8 mouse cellular contexts compared by ENCODE assay signal in the genomic region with DNA sequence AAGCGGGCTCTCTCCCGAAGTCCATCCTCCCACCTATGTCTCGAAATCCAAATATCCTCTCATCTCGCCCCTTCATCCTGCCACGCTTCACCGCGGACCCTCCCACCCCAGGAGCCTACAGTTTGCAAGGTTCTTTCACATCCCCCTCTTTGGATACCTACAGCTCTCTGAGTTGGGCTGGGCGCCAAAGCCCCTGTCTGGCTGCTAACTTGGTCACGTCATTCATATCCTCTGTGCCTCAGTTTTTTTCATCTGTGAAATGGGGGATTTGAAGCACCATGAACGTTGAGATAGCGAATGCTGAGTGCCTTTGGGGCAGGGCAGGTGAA. TPM values are rescaled to one million over a fixed set of nuclear protein-coding genes. Genes with fewer than 3 reads are reported as not detected.
A peak's percentile ranks its signal among the peaks of the same experiment; 100 is the strongest.
DNase-seq lines count a peak whose midpoint lies in the region; ATAC-seq and TF ChIP-seq lines count a peak whose summit lies in the region.

No protein-coding gene starts in this region.

- H3K36me3 ChIP-seq in heart, embryonic 13.5 days: peaks cover 5% of the 10 kb centered on the region; the same call in 1 of the 2 replicates
- H3K36me3 ChIP-seq in ES-E14 (ENCODE audit: control insufficient read depth, insufficient read depth, low read length, poor library complexity, severe bottlenecking): no peaks in the 10 kb centered on the region
- peaks cover 24% of the 10 kb centered on the region for H3K36me3 ChIP-seq in forebrain, embryonic 14.5 days (ENCODE audit: control insufficient read depth, insufficient read depth, low read length)
- H3K36me3 ChIP-seq in liver, embryonic 15.5 days (replicated peaks): no peaks in the 10 kb centered on the region

- H3K27ac ChIP-seq in heart, embryonic 13.5 days (replicated peaks): no peak overlapping the region
- H3K27ac ChIP-seq in ES-E14 (ENCODE audit: insufficient read depth, low read depth, low read length, poor library complexity, severe bottlenecking): no peak overlapping the region
- H3K27ac ChIP-seq in forebrain, embryonic 14.5 days (ENCODE audit: low read depth, low read length): peak overlapping the region; percentile 91; the same call in 1 of the 2 replicates
- no peak overlapping the region for H3K27ac ChIP-seq in liver, embryonic 15.5 days (replicated peaks)

- H3K4me1 ChIP-seq in heart, embryonic 13.5 days: peaks cover 17% of the 10 kb centered on the region
- H3K4me1 ChIP-seq in ES-E14 (ENCODE audit: control insufficient read depth in 2 of 2, insufficient read depth in 2 of 2, low read length in 2 of 2, poor library complexity in 1 of 2): peaks cover 0 to 21% of the 10 kb centered on the region in 2 experiments; a peak in 2 of 4 replicates
- peaks cover 4% of the 10 kb centered on the region for H3K4me1 ChIP-seq in forebrain, embryonic 14.5 days (ENCODE audit: control insufficient read depth, insufficient read depth, low read length)
- peaks cover 18% of the 10 kb centered on the region for H3K4me1 ChIP-seq in liver, embryonic 15.5 days (replicated peaks)

- H3K27me3 ChIP-seq in heart, embryonic 13.5 days (replicated peaks): peaks cover 30% of the 10 kb centered on the region
- H3K27me3 ChIP-seq in forebrain, embryonic 14.5 days (replicated peaks; ENCODE audit: control insufficient read depth, insufficient read depth, low read length): no peaks in the 10 kb centered on the region
- peaks cover 30% of the 10 kb centered on the region for H3K27me3 ChIP-seq in liver, embryonic 15.5 days

- in situ Hi-C loops in ES-E14 (cut with MboI; ENCODE audit: low sequenced_read_pairs in 2 of 2, unreplicated experiment in 2 of 2): no loop called here

- DNase-seq in heart, adult 9 months (ENCODE audit: low spot score in 2 of 2): no peak
- no peak for DNase-seq in ES-E14 (ENCODE audit: low read depth, low spot score)
- peak; percentile 78 for DNase-seq in forebrain, embryonic 14.5 days (ENCODE audit: low spot score)
- no peak for DNase-seq in thymus, postnatal 4 days
- DNase-seq in cerebellum, adult 11 months: no peak
- no peak for DNase-seq in urinary bladder, adult 2 months (ENCODE audit: low spot score)

- H3K4me2 ChIP-seq in heart, embryonic 13.5 days: peak overlapping the region; percentile 86
- H3K4me2 ChIP-seq in forebrain, embryonic 14.5 days (ENCODE audit: low read length): peak overlapping the region; percentile 59
- peak overlapping the region; percentile 92 for H3K4me2 ChIP-seq in liver, embryonic 15.5 days

- H3K9ac ChIP-seq in heart, embryonic 13.5 days: peak overlapping the region; percentile 90
- peak overlapping the region; percentile 60; the same call in 1 of the 2 replicates for H3K9ac ChIP-seq in ES-E14 (ENCODE audit: insufficient read depth, low read depth, low read length, poor library complexity, severe bottlenecking)
- peak overlapping the region; percentile 99 for H3K9ac ChIP-seq in forebrain, embryonic 14.5 days (ENCODE audit: low read length)
- H3K9ac ChIP-seq in liver, embryonic 15.5 days: 0 out of 2 replicates have a peak overlapping the region, but pooled peaks have one; percentile 19

- no peak for ATAC-seq in heart, embryonic 13.5 days (ENCODE audit: extremely low read depth, insufficient number of reproducible peaks, low FRiP score, low TSS enrichment)
- peak; percentile 56 for ATAC-seq in forebrain, embryonic 14.5 days
- ATAC-seq in liver, embryonic 15.5 days (ENCODE audit: insufficient read depth): no peak

- peak overlapping the region; percentile 83 for H3K4me3 ChIP-seq in heart, embryonic 13.5 days
- H3K4me3 ChIP-seq in ES-E14 (ENCODE audit: insufficient read depth in 1 of 2, low read depth in 1 of 2, low read length in 2 of 2, poor library complexity in 1 of 2, severe bottlenecking in 1 of 2): peak overlapping the region; percentile 63
- peak overlapping the region; percentile 94 for H3K4me3 ChIP-seq in forebrain, embryonic 14.5 days (ENCODE audit: low read depth, low read length)
- peak overlapping the region; percentile 63 for H3K4me3 ChIP-seq in liver, embryonic 15.5 days (replicated peaks)

- under 1% methylated on average over 11 of the region's 11 CpGs for WGBS in heart, embryonic 13.5 days
- WGBS in forebrain, embryonic 14.5 days: 1% methylated on average over 11 of the region's 11 CpGs
- WGBS in liver, embryonic 15.5 days (ENCODE audit: insufficient replicate concordance): 1% methylated on average over 11 of the region's 11 CpGs

- H3K9me3 ChIP-seq in heart, embryonic 13.5 days: no peaks in the 10 kb centered on the region
- no peaks in the 10 kb centered on the region for H3K9me3 ChIP-seq in ES-E14 (ENCODE audit: control insufficient read depth, insufficient read depth, low read depth, low read length)
- no peaks in the 10 kb centered on the region for H3K9me3 ChIP-seq in forebrain, embryonic 14.5 days (replicated peaks; ENCODE audit: control insufficient read depth, low read length)
- H3K9me3 ChIP-seq in liver, embryonic 15.5 days (replicated peaks): no peaks in the 10 kb centered on the region

TF ChIP-seq in ES-E14, 5 proteins besides CTCF, POLR2A, EP300 and RAD21:
- TF ChIP-seq ZC3H11A (IDR thresholded peaks at IDR 0.05; ENCODE audit: borderline replicate concordance, low read depth, low read length) (no peak), HCFC1 (IDR thresholded peaks at IDR 0.05; ENCODE audit: borderline replicate concordance, insufficient read depth, low read length) (no peak), CHD2 (IDR thresholded peaks at IDR 0.05; ENCODE audit: low read depth, low read length) (no peak)
TF ChIP-seq in ES-E14: peak in this region for 0.

RNA-seq across cellular contexts. Expression of a gene that starts 0.4 kb away (rescaled TPM):
- 3.0 and 3.3 TPM in 2 replicates for polyA plus RNA-seq in heart, embryonic 13.5 days (2015; fragmentation: Nextera tagmentation; extraction: Ambion mirVana)
- 2.0 and 3.0 TPM in 2 replicates for total RNA-seq in ES-E14 (2012; rRNA removed)
- 25.0 and 28.9 TPM in 2 replicates for polyA plus RNA-seq in forebrain, embryonic 14.5 days (2014; fragmentation: Nextera tagmentation; extraction: Ambion mirVana)
- 0.13 and 0.30 TPM in 2 replicates for polyA plus RNA-seq in liver, embryonic 15.5 days (2015; fragmentation: Nextera tagmentation; extraction: Ambion mirVana)
- polyA plus RNA-seq in urinary bladder, adult 2 months (2012; rRNA removed): 4.0 and 4.4 TPM in 2 replicates

RNA-seq across cellular contexts. Expression of a gene that starts 11.2 kb away (rescaled TPM):
- 1.2 and 1.3 TPM in 2 replicates for polyA plus RNA-seq in heart, embryonic 13.5 days (2015; fragmentation: Nextera tagmentation; extraction: Ambion mirVana)
- total RNA-seq in ES-E14 (2012; rRNA removed): 7.6 and 11.7 TPM in 2 replicates
- polyA plus RNA-seq in forebrain, embryonic 14.5 days (2014; fragmentation: Nextera tagmentation; extraction: Ambion mirVana): 0.36 and 0.64 TPM in 2 replicates
- 9.6 and 11.9 TPM in 2 replicates for polyA plus RNA-seq in liver, embryonic 15.5 days (2015; fragmentation: Nextera tagmentation; extraction: Ambion mirVana)
- 1.9 and 2.5 TPM in 2 replicates for polyA plus RNA-seq in urinary bladder, adult 2 months (2012; rRNA removed)

RNA-seq across cellular contexts. Expression of a gene that starts 13.7 kb away (rescaled TPM):
- polyA plus RNA-seq in heart, embryonic 13.5 days (2015; fragmentation: Nextera tagmentation; extraction: Ambion mirVana): 70.8 and 71.2 TPM in 2 replicates
- 110 and 112 TPM in 2 replicates for total RNA-seq in ES-E14 (2012; rRNA removed)
- polyA plus RNA-seq in forebrain, embryonic 14.5 days (2014; fragmentation: Nextera tagmentation; extraction: Ambion mirVana): 89.1 and 92.7 TPM in 2 replicates
- 52.7 and 56.4 TPM in 2 replicates for polyA plus RNA-seq in liver, embryonic 15.5 days (2015; fragmentation: Nextera tagmentation; extraction: Ambion mirVana)
- polyA plus RNA-seq in urinary bladder, adult 2 months (2012; rRNA removed): 51.2 and 54.6 TPM in 2 replicates

RNA-seq across cellular contexts. Expression of a gene that starts 14.4 kb away (rescaled TPM):
- polyA plus RNA-seq in heart, embryonic 13.5 days (2015; fragmentation: Nextera tagmentation; extraction: Ambion mirVana): 26.4 and 28.1 TPM in 2 replicates
- total RNA-seq in ES-E14 (2012; rRNA removed): 6.2 and 8.3 TPM in 2 replicates
- polyA plus RNA-seq in forebrain, embryonic 14.5 days (2014; fragmentation: Nextera tagmentation; extraction: Ambion mirVana): 36.3 and 38.8 TPM in 2 replicates
- polyA plus RNA-seq in liver, embryonic 15.5 days (2015; fragmentation: Nextera tagmentation; extraction: Ambion mirVana): 14.3 and 14.9 TPM in 2 replicates
- 25.3 and 28.1 TPM in 2 replicates for polyA plus RNA-seq in urinary bladder, adult 2 months (2012; rRNA removed)

RNA-seq across cellular contexts. Expression of a gene that starts 55.2 kb away (rescaled TPM):
- 8.2 and 8.3 TPM in 2 replicates for polyA plus RNA-seq in heart, embryonic 13.5 days (2015; fragmentation: Nextera tagmentation; extraction: Ambion mirVana)
- total RNA-seq in ES-E14 (2012; rRNA removed): 9.5 and 14.6 TPM in 2 replicates
- polyA plus RNA-seq in forebrain, embryonic 14.5 days (2014; fragmentation: Nextera tagmentation; extraction: Ambion mirVana): 57.0 and 78.5 TPM in 2 replicates
- 1.1 and 1.3 TPM in 2 replicates for polyA plus RNA-seq in liver, embryonic 15.5 days (2015; fragmentation: Nextera tagmentation; extraction: Ambion mirVana)
- 9.6 and 11.5 TPM in 2 replicates for polyA plus RNA-seq in urinary bladder, adult 2 months (2012; rRNA removed)

Comparison
In these comparisons a context has a peak if more than half of its experiments do, and no peak if none do; other contexts are left out.
1. H3K9ac ChIP-seq: peak in every context shown above with its lines; median percentile 99 in forebrain, embryonic 14.5 days; 90 in heart, embryonic 13.5 days; 60 in ES-E14; 19 in liver, embryonic 15.5 days.